Mouse (Mus musculus) heart, postnatal 36 days (tissue): ENCODE results near the gene Scyl2. TPM values are rescaled to one million over a fixed set of nuclear protein-coding genes. Genes with fewer than 3 reads are reported as not detected.
A peak's percentile ranks its signal among the peaks of the same experiment; 100 is the strongest.
"Not testable (repeated sequence)": the region's sequence is repeated elsewhere in the genome, so short reads cannot be mapped to it uniquely, and the experiment has no call there.

ENCODE experiments used
- DNase-seq, 2 experiments: peaks; one replicate each; pipeline ENCODE4 v3.0.0; 2021 to 2022
- intact Hi-C: fragments of 180-260 bp; cut with DNase I; formaldehyde crosslinking; loops from one replicate; pipeline ENCODE4 v1.15.1; 2025
- total RNA-seq, 2 experiments: library from RNA; stranded (reverse); gene quantifications; 2 replicates each; pipeline ENCODE4 v1.2.3; 2021

The Scyl2 gene
- 10 to 100 TPM; 15.8 to 16.6 TPM for total RNA-seq

DNA sequence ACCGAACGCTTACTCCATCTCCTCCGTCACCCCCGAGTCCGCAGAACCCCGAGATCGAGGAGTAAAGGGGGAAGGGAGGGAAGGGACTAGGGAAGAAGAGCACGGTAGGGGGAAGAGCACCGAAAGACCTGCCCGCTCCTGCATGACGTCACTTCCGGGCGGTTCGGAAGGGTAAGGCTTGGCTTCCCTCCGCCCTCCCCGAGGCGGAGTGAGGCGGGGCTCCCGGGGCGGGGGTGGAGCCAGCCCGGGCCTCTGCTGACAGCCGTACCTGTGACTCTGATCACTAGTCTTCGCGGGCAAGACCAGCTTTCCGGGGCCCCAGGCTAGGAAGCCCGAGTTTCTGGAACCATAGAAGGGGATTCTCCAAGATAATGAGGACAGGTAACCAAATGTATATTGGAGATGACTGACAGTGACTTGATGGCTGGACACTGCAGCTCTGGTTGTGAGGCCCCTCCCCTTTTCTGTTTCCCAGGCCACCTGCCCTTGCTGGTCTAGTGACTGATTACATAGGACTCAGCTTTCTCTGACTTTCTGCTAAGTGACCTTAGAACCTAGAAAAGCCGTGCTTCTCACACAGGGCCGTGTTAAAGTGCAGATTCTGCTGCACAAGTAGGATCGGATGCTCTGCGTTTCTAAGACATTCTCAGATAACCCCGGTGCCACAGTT is at the start of gene Scyl2:
Gene Scyl2 (minus strand): TSS at position 147 of the 670 bp plus-strand sequence.
- intact Hi-C loops = loop anchor here (2.0 kb wide), 1 partner anchor 47 kb away; the partner anchor contains the start of gene Actr6
- peak; percentile 94 to 95 for DNase-seq

DNA sequence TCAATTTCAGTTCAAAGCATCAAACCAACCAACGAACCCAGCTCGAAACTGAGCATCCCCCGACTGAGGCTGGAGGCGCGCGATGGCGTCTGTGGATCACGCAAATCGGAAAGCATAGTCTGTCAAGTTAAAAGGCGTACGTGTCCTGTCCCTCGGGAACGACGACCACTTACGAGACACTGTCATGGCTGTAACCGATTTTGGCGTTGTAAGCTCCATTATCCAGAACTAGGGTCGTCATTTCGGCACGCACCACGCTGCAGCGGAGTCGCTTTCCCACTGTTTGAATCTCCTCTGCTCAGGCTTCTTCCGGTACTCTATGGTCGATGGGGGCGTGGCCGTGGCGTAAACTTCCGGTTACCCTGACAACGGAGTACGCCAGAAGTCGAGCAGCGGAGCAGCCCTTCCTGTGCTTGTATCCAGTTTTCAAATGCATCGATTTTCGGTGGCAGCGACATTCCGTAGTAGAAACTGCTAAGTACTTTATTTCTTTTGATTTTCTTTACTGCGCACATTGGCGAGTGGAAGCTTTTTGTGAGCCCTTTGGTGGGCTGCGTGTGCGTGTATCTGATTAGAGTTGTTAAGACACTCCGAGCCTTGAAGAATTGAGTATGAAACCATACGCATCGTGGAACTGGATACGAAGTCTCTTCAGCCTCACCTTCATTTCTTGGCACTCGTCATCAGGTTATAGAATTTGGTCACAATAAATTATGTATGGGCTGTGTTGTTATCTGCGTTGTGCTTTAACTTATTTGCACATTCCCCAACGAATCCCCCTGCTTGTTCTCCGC is 46.1 kb upstream of the Scyl2 start, which contains the start of gene Actr6:
Gene Actr6 (minus strand): TSS at position 295 of the 794 bp plus-strand sequence.
- intact Hi-C loops = loop anchor here (2.0 to 10.0 kb wide), 3 partner anchors 45 to 287 kb away; partner anchors contain the start of genes Gas2l3 and Scyl2
- peak; percentile 93 to 95 for DNase-seq

DNA sequence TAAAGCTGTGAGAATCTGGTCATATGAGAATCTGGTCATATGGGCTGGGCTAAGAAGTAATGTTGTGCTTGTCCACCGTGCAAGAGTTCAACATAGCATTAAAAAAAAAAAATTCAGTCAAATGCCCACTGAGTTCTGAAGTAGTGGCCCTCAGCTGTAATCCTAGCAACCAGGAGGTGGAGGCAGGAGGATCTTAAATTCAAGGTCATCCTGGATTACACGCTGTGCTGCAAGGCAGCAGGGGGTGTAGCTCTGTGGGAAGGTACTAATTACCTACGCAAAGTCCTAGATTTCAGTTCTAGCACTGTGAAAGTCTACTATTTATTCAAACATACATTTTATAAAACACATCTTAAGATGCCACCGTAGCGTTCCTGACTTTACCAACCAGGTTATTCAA is 45.3 kb upstream of the Scyl2 start:
- DNase-seq = no peak
- intact Hi-C loops = loop anchor here (5.0 to 10.0 kb wide), 2 partner anchors 91 to 287 kb away; partner anchors contain the start of gene Gas2l3

DNA sequence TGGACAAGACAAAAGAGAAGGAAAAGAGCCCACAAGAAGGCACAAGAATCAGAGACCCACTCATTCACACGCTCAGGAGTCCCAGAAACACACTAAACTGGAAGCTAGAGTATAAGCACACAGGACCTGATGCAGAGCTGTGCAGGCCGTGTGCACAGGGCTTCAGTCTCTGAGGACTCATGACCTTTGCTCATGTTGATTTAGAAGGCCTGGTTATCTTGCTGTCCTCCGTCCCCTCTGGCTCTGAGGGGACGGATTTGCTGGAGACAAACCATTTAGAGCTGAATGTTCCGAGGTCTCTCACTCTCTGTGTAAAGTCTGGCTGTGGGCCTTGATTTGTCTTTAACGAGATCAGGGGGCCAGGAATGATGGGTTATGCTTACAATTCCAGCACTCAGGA is 44.3 kb upstream of the Scyl2 start:
- no peak for DNase-seq
- intact Hi-C loops = loop anchor here (5.0 to 10.0 kb wide), 2 partner anchors 92 to 286 kb away; partner anchors contain the start of gene Gas2l3

DNA sequence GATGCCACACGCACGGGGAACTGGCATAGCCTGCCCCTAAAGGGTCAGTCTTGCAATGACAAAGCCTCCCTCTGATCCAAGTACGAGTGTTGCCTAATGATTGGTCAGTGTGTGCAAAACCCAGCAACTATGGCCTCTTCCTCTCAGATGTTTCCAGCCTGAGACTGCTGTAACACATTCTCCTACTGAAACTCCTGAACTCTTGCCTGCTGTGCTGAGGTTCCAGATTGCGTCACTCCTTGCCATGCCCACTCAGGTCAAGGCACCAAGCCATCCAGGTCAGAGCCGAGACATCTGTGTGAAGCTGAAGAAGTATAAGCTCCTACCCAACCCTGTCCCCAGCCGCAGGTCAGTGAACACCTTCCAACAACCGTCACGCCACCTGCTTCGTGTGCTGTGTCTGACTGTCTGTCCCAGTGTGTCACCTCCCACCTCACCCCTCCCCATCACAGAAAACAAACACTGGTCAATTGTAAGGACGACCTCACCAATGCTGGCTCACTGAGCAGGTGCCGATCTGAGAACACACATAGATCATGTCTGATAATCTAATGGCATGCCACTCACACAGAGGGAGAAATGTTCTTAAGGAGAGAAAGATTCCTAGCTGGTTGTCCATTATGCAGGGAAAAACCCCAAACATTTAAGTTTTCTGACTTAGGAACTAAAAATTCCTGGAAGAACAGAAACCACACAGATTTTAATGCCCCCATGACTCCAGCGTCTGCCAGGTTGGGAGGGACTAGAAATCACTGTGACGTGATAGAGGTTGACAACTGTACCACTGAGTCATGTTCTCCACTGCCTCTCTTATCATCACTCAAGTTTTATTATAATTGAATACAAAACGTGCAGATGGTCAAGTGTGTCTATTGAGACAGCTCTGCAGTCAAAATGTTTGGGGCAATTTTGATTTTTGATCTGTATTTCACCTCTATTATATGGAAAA is 36.4 kb upstream of the Scyl2 start:
- intact Hi-C loops = no loop called here
- no peak for DNase-seq

DNA sequence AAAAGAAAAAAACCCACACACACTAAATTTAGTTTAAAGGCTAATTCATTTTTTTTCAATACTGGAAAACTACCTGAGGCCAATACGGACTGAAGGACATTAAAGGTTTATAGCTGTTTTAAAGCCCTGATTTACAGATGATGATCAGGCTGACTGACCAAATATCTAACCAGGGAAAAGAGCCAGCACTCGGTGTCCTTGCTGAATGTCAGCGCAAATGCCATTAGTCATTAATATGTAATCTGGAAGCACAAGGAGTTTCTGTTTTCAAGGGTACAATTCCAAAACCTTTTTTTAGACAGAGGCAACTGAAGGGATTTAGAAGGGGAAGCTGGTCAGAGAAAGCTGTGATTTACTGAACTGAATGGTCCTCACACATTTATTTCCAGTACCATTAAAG is 34.7 kb upstream of the Scyl2 start:
- no peak for DNase-seq
- intact Hi-C loops = no loop called here

DNA sequence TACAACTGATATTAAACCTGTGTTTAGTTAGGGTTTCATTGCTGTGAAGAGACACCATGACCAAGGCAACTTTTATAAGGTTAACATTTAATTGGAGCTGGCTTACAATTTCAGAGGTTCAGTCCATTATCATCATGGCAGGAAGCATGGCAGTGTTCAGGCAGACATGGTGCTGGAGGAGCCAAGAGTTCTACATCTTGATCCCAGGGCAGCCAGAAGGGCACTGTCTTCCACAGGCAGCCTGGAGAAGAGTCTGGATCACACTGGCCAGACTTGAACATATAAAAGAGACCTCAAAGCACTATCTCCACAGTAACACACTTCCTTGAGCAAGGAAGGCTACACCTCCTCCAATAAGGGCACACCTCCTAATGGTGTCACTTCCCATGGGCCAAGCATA is 34.2 kb upstream of the Scyl2 start:
- no peak for DNase-seq
- intact Hi-C loops = no loop called here

DNA sequence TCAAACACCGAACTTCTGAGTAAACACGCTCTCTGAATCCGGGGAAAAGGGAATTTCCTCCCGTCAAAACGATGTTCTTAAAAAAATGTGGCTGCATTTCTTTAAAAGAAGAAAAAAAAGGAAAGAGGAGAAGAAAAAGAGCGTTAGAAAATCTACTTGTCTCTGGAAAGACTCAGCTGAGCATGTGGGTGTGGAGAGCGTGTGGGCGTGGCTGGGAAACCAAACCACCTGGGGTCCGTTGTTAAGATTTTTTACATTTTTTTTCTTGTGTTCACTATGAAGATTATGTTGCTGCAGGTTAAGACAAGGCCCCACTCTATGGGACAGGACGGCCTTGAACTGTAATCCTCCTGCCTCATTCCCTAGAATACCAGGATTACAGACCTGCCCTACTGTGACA is 28.8 kb upstream of the Scyl2 start:
- no peak for DNase-seq
- intact Hi-C loops = no loop called here

DNA sequence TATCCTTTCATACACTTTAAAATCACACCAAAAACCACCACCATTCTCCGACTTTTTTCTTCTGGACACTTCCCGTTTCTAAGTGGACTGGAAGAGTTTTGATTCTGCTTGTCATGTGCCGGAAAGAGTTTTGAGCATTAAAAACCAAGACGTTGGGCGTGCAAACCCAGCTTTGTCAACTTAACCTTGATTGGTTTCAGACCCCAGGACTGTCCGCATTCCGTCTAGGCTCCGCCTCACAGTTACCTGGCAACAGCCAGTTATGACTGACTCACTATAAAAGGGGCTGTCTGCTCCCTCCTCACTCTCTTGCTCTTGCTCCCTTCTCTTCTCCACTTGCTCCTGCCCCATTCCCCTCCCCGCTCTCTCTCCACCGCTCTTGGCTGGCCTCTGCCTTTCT is 22.6 kb upstream of the Scyl2 start:
- DNase-seq = no peak
- intact Hi-C loops = no loop called here

DNA sequence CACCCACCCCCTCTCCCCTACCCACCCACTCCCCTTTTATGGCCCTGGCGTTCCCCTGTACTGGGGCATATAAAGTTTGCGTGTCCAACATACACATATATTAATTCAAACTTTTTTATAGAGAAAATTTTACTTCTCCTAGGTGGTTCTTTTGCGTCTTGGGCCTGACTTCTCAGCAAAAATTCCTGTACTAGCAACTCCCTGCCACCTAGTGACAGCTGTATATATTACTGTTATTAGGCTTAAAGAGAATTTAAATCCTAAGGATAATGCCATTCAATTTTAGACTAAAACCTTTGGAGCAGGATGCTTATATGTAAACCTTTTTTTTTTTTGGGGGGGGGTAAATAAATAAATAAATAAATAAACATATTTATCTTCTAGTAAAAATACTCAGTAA is 21.3 kb upstream of the Scyl2 start:
- DNase-seq = no peak

DNA sequence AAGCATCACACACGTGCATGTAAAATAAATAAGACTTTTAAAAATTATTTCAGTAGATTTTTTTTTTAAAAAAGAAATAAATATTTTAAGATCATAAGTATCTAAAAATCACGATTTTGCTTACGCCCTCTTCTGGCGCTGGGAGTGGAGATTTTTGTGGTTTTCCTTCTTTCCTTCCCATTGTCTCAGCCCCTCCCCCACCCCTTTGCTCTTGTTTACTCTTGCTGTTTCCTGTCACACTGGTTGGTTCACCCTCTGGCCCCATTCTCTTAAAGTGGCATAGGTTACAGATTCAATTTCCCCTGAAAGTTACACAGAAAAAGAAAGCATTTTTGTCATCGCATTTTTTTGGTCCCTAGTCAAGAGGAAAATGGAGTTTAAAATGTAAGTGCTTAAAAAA is 17.0 kb upstream of the Scyl2 start:
- DNase-seq = no peak
- intact Hi-C loops = no loop called here

More for the DNA sequence above, 21.3 kb upstream of the Scyl2 start:
- intact Hi-C loops = no loop called here

DNA sequence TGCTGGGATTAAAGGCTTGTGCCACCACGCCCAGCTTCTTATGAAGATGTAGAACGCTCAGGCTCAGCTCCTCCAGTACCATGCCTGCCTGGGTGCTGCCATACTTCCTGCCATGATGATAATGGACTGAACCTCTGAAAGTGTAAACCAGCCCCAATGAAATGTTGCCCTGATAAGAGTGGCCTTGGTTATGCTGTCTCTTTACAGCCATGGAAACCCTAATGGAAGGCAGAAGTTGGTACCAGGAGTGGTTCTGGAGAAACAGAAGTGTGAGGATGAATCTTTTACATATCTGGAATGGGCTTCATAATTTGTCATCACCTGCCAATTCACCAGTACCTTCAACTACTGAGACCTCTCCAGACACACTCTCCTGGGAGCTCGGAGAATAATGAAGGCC is 11.9 kb upstream of the Scyl2 start:
- intact Hi-C loops = no loop called here
- DNase-seq = no peak

DNA sequence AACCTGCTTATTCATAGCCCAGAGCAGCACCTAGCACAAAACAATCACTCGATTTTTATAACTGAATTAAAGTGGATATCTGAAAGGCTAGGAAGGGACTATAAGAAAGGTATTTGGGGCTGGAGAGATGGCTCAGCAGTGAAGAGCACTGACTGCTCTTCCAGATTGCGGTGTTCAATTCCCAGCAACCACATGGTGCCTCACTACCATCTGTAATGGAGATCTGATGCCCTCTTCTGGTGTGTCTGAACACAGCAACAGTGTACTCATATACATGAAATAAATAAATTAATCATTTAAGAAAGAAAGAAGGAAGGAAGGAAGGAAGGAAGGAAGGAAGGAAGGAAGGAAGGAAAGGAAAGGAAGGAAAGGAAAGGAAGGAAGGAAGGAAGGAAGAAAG is 10.2 kb upstream of the Scyl2 start:
- intact Hi-C loops, DNase-seq: not testable (repeated sequence)

DNA sequence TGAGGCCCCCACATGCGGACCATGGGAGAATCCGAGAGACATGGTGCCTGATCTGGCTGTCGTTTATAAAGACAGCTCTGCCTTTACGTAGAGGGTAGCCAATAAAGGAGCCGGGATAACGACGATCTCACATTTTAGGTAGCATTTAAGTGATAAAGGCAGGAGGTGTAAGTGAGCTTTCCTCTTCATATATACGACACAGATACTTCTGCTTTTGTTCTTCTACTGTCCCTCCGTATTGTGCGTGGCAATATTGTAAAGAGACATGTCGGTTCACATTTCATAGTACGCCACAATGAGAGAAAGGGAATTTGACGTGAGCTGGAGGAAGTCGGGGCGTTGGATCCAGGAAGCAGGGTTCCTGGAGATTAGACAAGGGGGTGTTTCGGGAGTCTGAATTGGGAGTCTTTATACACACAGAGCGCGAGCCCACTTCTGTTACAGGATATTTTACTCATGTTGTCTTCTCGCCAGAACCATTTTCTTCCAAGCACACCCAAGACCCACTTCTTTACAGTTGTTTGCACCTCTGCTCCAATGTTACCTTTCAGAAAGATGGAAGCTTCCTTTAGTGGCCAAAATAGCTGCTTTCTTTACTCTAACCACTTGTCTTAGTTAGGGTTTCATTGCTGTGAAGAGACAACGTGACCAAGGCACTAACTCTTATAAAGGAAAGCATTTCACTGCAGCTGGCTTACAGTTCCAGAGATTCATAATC is 9.3 kb upstream of the Scyl2 start:
- intact Hi-C loops = no loop called here
- DNase-seq = no peak

DNA sequence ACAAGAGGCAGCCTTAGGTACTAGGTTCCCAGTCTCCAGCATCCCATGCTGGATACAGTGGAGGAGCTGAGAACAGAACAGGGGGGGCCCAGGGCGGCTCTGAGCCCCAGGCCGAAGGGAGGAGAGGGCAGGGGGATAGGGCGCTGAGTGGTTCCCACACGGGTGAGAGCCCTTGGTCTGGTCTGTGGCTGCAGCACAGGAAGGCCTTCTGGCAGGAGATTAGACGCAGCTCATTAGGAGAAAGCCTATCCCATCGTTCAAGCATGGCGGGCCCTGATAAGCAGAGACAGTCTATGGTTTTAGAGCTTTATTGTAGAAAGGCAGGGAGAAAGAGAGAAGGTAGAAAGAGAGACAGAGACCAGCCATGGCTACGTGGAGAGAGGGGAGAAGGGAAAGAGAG is 3.9 kb upstream of the Scyl2 start:
- intact Hi-C loops = no loop called here
- no peak for DNase-seq

DNA sequence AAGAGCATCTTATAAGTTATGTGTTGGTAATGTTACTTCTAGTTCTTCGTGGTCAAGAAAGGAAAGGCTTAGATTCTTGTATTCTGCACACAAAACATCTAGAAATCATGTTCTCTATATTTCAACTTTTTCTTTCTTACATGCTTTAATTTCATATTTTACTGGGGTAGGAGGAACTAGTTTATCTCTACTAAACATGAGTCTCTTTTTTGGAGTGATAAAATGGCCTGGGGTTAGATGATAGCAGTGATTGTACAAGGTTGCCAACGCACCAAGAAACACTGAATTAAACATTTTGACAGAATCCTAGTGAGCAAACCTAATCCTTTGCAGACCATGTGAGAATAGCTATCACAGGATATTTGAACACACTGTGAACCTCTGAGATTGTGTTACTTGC is 1.4 kb upstream of the Scyl2 start:
- intact Hi-C loops = loop anchor here (2.0 kb wide), 1 partner anchor 45 kb away; the partner anchor contains the start of gene Actr6
- DNase-seq = no peak

DNA sequence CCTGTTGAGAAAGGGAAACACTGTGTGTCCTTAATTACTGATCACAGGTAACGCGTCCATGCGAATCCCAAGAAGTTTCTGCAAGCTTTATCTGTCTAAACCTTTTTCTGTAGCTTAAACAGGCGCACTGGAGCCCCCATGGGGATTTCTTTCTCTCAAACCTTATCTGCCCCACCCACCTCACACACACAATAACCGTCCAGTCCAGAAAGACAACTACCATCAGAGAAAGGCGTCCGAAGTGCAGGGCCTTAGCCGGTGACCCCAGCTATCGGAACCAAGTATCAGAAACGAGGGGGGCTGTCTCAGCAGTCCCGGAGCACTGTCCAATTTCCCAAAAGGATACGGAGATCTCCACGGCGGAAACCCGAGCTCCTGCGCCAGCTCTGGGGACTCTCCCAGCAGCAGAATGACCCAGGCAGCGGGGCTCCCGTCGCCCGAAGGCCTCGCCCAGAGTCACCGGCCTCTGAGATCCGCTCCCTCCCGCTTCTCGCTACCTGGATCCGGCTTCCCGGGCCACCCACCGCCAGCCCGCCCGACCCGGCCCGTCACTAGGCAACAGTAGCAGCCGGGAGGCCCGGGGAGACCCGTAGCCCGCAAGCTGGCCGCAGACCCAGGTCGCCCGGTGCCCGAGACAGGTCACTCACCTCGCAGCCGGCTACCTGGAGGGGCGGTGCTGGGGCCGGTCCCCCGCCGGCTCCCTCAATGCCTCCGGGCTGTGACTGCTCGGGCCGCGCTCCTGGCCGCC is 520 bp downstream of the Scyl2 start:
- intact Hi-C loops = loop anchor here (2.0 kb wide), 1 partner anchor 47 kb away; the partner anchor contains the start of gene Actr6
- DNase-seq = peak in 1 of 2 experiments; percentile 19

DNA sequence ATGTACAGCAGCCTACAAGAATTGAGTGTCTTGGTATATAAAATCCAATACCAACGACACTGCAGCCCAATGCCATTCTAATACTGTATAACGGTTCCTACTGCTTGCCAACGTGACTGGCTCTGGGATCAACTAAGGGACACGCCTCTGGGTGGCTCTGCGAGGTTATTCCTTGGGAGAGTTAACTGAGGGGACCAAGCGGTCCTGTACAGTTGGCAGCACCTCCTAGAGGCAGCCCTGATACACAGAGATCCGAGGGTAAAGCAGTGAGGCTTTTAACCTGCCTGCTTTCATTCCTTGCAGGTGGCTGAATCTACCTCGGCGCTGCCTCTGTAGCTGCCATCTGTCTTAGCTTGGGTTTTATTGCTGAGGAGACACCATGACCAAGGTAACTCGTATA is 3.1 kb downstream of the Scyl2 start:
- DNase-seq = no peak
- intact Hi-C loops = no loop called here

DNA sequence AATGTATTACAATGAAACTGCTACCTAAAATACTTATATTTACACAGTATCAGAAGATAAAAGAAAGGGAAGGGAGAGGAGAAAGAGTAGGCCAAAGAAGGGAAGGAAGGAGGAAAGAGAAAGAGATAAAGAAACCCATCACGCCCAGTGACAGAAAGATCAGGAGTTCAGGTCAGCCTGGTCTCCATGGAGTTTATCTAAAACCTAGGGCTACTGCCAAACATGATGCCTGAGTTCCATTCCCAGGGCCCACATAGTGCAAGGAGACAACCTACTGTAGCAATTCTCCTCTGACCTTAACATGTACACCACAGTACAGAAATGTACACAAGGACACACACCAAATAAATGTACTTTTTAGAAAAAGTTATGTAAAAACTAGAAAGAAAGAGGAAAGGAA is 3.9 kb downstream of the Scyl2 start:
- intact Hi-C loops = no loop called here
- DNase-seq = no peak
